Mouse (Mus musculus) limb, embryonic 10.5 days (tissue): ENCODE data around the gene Rap2a. TPM values are rescaled to one million over a fixed set of nuclear protein-coding genes. Genes with fewer than 3 reads are reported as not detected.

Source experiments
- DNase-seq: peaks from one replicate; pipeline ENCODE4 v3.0.0-alpha.2; 2017; ENCODE audit warnings: low spot score
- H3K27ac ChIP-seq: fragments of 300-500 bp; sonication (generic); 2 replicates; pipeline ENCODE4 v1.5.1; 2016; ENCODE audit warnings: mild to moderate bottlenecking
- H3K27me3 ChIP-seq: fragments of 300-500 bp; sonication (generic); 2 replicates; pipeline ENCODE4 v1.6.1; 2016; ENCODE audit warnings: low read depth, mild to moderate bottlenecking; ENCODE audit not compliant: poor library complexity, severe bottlenecking
- H3K36me3 ChIP-seq: fragments of 300-500 bp; sonication (generic); 2 replicates; pipeline ENCODE4 v1.6.1; 2016; ENCODE audit warnings: mild to moderate bottlenecking, moderate library complexity
- H3K4me1 ChIP-seq: fragments of 300-500 bp; sonication (generic); 2 replicates; pipeline ENCODE4 v1.6.1; 2016
- H3K4me3 ChIP-seq: fragments of 300-500 bp; sonication (generic); 2 replicates; pipeline ENCODE4 v1.5.1; 2016; ENCODE audit warnings: mild to moderate bottlenecking, moderate library complexity
- H3K9me3 ChIP-seq: fragments of 300-500 bp; sonication (generic); replicated peaks from 2 replicates; pipeline ENCODE4 v1.6.1; 2016; ENCODE audit warnings: mild to moderate bottlenecking
- WGBS: fragments of 180-500 bp; shearing (Covaris S2); methylation state at CpG from one replicate; pipeline ENCODE4 v1.1.7; 2016; 5-methylcytosine and 5-hydroxymethylcytosine counted together
- polyA plus RNA-seq: library from polyadenylated mRNA; unstranded; fragments of >200 nt; fragmentation: Nextera tagmentation; extraction: Ambion mirVana; gene quantifications from 2 replicates; pipeline ENCODE4 v1.2.1, GENCODE M21; 2016

The Rap2a gene
- polyA plus RNA-seq: 7.9 and 8.9 TPM in 2 replicates

DNA sequence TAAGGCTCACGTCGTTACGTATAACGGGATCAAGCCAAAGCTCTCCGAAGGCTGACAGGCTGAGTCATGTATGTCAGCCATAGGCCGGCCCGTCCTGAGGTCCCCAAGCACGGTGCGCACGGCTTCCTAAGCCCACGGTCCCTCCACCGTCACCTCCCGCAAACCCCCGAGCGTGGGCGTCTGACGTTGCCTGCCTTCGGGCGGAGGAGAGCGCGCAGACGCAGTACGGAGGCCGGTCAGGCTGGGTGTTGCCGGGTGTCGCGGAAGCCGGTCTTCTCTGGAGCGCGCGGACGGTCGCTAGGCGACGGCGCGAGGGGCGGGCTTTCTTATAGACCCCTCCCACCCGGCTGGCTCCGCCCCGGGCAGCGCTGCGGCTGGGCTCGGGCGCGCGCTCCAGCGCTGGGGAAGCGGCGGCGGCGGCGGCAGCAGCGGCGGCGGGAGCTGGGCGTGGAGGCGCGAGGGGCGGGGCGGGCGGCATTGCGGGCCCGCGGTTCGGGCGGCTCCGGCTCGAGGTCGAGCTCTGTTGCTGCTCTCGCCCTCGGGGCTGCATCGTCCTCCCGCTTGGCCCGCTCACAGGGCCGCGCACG lies at the start of gene Rap2a:
Rap2a (plus strand) TSS at position 463 of the 587 bp plus-strand sequence.
- H3K27me3 ChIP-seq: no peaks in the 10 kb centered on the region
- H3K4me1 ChIP-seq: peaks cover 13% of the 10 kb centered on the region; the same call in 1 of the 2 replicates
- peaks cover 9% of the 10 kb centered on the region; the same call in 1 of the 2 replicates for H3K36me3 ChIP-seq
- no peaks in the 10 kb centered on the region for H3K9me3 ChIP-seq
- peak; percentile 95 for DNase-seq
- H3K27ac ChIP-seq: peak within 1 kb of the TSS; percentile 95
- under 1% methylated on average over 68 of the region's 78 CpGs for WGBS
- peak within 1 kb of the TSS; percentile 80 for H3K4me3 ChIP-seq

GRCm38 (mm10) chr14:120428497-120428896 lies 49.7 kb upstream of the Rap2a start:
- 93% methylated on average over 5 of the region's 5 CpGs for WGBS
- peaks cover 43% of the 10 kb centered on the region for H3K36me3 ChIP-seq
- no peaks in the 10 kb centered on the region for H3K4me1 ChIP-seq
- no peak overlapping the region for H3K27ac ChIP-seq
- H3K27me3 ChIP-seq: no peaks in the 10 kb centered on the region
- DNase-seq: no peak
- H3K9me3 ChIP-seq: no peaks in the 10 kb centered on the region; the same call in 1 of the 2 replicates
- H3K4me3 ChIP-seq: no peak overlapping the region

- no peak for DNase-seq
- Histone ChIP-seq H3K36me3 (peaks cover 9% of the 10 kb centered on the region), H3K4me1 (no peaks in the 10 kb centered on the region)
Observed at GRCm38 (mm10) chr14:120432773-120433172, 45.5 kb upstream of the Rap2a start.

DNA sequence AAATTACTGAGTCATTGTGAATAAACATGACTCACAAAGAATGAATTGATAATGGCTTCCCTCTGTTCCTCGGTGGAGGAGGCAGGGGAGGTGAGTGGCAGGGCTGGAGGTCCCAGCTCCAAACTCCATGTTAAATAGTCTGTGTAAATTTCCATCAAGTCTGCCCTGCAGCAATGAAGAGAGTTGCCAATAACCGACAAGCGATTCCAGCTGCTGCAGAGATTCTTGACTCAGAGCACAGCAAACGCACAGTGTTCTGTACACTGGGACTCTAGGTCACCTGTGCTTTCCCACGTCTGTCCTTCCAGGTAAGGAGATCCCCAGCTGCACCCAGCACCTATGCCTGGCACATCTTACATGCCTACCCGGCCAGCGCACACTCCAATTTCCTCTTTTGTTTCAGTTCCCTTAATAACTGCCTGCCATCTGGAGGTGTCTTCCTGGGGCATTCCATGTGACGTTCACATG lies 44.3 kb upstream of the Rap2a start:
- no peaks in the 10 kb centered on the region for H3K4me1 ChIP-seq
- no peak overlapping the region for H3K4me3 ChIP-seq
- no peaks in the 10 kb centered on the region for H3K9me3 ChIP-seq
- H3K36me3 ChIP-seq: peaks cover 7% of the 10 kb centered on the region
- no peak for DNase-seq
- H3K27me3 ChIP-seq: no peaks in the 10 kb centered on the region
- no peak overlapping the region for H3K27ac ChIP-seq
- WGBS: 85% methylated on average over 8 of the region's 8 CpGs

More at GRCm38 (mm10) chr14:120432773-120433172, 45.5 kb upstream of the Rap2a start:
- Histone ChIP-seq H3K9me3 (no peaks in the 10 kb centered on the region), H3K4me3 (no peak overlapping the region), H3K27me3 (no peaks in the 10 kb centered on the region), H3K27ac (no peak overlapping the region)

- no peaks in the 10 kb centered on the region for H3K4me1 ChIP-seq
- no peak overlapping the region for H3K27ac ChIP-seq
- H3K27me3 ChIP-seq: no peaks in the 10 kb centered on the region
- peaks cover 2% of the 10 kb centered on the region; the same call in 1 of the 2 replicates for H3K36me3 ChIP-seq
- no peak for DNase-seq
- H3K4me3 ChIP-seq: no peak overlapping the region
- 74% methylated on average over 1 of the region's 1 CpGs for WGBS
- H3K9me3 ChIP-seq: no peaks in the 10 kb centered on the region
Observed at GRCm38 (mm10) chr14:120434831-120435230, 43.4 kb upstream of the Rap2a start.

DNA sequence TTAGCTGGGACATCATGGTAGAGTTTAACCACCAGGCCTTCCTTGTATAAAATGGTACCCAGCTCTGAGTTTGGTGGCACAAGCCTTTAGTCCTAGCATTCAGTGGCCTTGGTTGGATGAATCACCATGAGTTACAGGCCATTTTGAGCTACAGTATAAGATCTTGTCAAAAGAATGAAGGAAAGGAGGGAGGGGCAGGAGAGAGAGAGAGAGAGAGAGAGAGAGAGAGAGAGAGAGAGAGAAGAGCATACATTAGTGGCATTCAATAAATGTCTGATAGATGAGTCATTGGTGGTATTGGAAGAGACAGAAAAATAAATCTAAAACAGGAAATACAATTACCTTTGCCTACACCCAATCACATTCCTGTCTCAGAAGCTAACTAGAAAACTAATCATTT lies 37.5 kb upstream of the Rap2a start:
- no peak for DNase-seq
- H3K9me3 ChIP-seq: no peaks in the 10 kb centered on the region

DNA sequence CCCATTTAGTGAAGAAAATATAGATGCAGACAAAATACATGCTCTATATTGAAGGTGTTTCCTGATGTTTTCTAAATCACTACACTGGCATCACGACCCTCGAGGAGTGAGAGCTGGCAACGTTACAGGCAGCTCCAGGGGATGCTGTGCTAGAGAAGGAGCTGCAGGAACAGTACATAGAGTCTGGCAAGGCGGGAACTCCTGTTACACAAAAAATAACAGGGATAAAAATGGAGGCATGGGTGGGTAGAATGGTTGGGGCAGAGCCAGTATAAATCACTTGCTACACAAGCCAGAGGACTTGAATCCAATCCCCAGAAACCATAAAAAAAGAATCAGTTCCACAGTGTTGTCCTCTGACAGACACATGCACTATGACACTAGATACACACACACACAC lies 37.0 kb upstream of the Rap2a start:
- Histone ChIP-seq H3K4me1 (no peaks in the 10 kb centered on the region), H3K4me3 (no peak overlapping the region)
- 88% methylated on average over 4 of the region's 4 CpGs for WGBS

More for the DNA sequence above, 37.5 kb upstream of the Rap2a start:
- H3K27ac ChIP-seq: no peak overlapping the region
- no peaks in the 10 kb centered on the region for H3K4me1 ChIP-seq
- no peak overlapping the region for H3K4me3 ChIP-seq
- 0 out of 2 replicates have a peak, but pooled peaks cover 2% of the 10 kb centered on the region for H3K36me3 ChIP-seq
- H3K27me3 ChIP-seq: no peaks in the 10 kb centered on the region

DNA sequence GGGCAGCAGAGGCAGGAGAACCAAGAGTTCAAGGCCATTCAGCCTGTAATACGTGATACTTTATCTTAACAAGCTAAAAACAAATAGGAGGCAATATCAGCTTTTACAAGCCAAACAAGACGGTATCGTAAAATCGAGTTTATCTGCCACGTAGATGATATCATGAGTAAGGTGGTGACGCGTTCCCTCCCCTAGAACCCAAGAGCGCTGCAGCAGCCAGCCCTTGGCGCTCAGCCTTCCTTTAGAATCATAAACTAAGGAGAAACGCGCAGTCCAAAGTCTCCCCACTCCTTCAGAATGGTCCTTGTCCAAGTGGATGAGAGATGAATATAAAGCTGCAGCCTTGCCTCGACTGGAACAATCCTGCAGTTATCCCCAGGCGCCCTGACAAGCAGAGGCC lies 36.4 kb upstream of the Rap2a start:
- Histone ChIP-seq H3K27ac (no peak overlapping the region), H3K4me1 (no peaks in the 10 kb centered on the region), H3K9me3 (no peaks in the 10 kb centered on the region), H3K4me3 (no peak overlapping the region), H3K27me3 (no peaks in the 10 kb centered on the region), H3K36me3 (0 out of 2 replicates have a peak, but pooled peaks cover under 1% of the 10 kb centered on the region)
- no peak for DNase-seq
- 91% methylated on average over 13 of the region's 13 CpGs for WGBS

More for the DNA sequence above, 37.0 kb upstream of the Rap2a start:
- no peaks in the 10 kb centered on the region for H3K9me3 ChIP-seq
- 0 out of 2 replicates have a peak, but pooled peaks cover 2% of the 10 kb centered on the region for H3K36me3 ChIP-seq
- DNase-seq: no peak
- H3K27ac ChIP-seq: no peak overlapping the region
- no peaks in the 10 kb centered on the region for H3K27me3 ChIP-seq

- Histone ChIP-seq H3K36me3 (no peaks in the 10 kb centered on the region), H3K27ac (no peak overlapping the region), H3K4me1 (no peaks in the 10 kb centered on the region), H3K27me3 (no peaks in the 10 kb centered on the region), H3K9me3 (no peaks in the 10 kb centered on the region), H3K4me3 (no peak overlapping the region)
- 92% methylated on average over 7 of the region's 7 CpGs for WGBS
- DNase-seq: no peak
Observed at GRCm38 (mm10) chr14:120454221-120454620, 24.0 kb upstream of the Rap2a start.

DNA sequence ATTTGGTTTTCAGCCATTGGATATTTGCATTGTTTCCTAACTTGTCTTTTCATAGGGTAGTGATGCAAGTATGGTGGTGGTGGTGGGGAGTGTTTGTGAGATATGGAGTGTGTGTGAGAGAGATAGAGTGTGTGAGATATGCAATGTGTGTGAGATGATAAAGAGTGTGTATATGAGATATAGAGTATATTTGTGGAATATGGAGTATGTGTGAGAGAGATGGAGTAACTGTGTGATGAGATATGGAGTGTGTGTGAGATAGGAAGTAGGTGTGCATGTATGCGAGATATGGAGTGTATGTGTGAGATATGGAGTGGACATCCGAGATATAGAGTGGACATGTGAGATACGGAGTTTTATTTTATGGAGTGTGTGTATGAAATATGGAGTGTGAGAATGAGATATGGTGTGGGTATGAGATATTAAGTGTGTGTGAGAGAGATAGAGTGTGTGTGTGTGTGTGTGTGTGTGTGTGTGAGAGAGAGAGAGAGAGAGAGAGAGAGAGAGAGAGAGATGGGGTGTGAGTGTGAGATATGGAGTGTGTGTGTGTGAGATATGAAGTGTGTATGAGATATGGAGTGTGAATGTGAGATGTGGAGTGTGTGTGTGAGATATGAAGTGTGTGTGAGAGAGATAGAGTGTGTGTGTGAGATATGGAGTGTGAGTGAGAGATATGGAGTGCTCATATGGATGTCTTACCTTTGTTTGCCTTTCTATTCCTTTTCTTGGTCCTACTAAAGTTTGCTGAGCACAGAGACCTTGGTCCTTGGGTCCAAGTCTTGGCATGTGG lies 14.1 kb upstream of the Rap2a start:
- no peak overlapping the region for H3K27ac ChIP-seq
- no peak overlapping the region for H3K4me3 ChIP-seq
- DNase-seq: no peak
- WGBS: 94% methylated on average over 3 of the region's 3 CpGs
- no peaks in the 10 kb centered on the region for H3K36me3 ChIP-seq
- no peaks in the 10 kb centered on the region for H3K9me3 ChIP-seq
- H3K4me1 ChIP-seq: no peaks in the 10 kb centered on the region
- H3K27me3 ChIP-seq: no peaks in the 10 kb centered on the region

DNA sequence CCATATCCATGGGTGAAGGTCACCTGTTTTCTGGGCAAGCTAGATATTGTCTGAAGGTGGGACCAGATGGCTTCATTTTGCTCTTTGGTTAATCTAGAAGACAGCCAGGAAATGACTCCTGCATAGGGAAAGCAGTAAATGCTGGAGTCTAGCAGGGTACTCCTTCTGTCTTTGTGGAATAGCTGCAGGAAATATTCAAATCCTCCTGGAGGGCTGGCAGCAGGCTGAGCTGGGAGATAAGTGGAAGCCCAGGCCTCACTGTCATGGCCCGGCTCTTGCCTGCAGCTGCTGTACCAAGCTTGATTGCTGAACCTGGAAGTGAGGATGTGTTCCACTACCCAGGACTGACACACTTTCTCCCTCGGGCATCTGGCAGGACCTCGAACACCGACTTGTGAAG lies 11.4 kb upstream of the Rap2a start:
- DNase-seq: no peak
- H3K36me3 ChIP-seq: no peaks in the 10 kb centered on the region
- H3K4me3 ChIP-seq: no peak overlapping the region
- no peak overlapping the region for H3K27ac ChIP-seq
- H3K27me3 ChIP-seq: no peaks in the 10 kb centered on the region
- H3K4me1 ChIP-seq: no peaks in the 10 kb centered on the region
- 92% methylated on average over 4 of the region's 4 CpGs for WGBS
- H3K9me3 ChIP-seq: no peaks in the 10 kb centered on the region

- no peak for DNase-seq
- H3K36me3 ChIP-seq: no peaks in the 10 kb centered on the region
- no peak overlapping the region for H3K27ac ChIP-seq
- no peak overlapping the region for H3K4me3 ChIP-seq
- H3K4me1 ChIP-seq: no peaks in the 10 kb centered on the region
- WGBS: 90% methylated on average over 14 of the region's 14 CpGs
- H3K27me3 ChIP-seq: no peaks in the 10 kb centered on the region
- H3K9me3 ChIP-seq: no peaks in the 10 kb centered on the region
Observed at GRCm38 (mm10) chr14:120469126-120469790, 9.0 kb upstream of the Rap2a start.
